33 mouse cellular contexts compared by ENCODE assay signal in genomic region chr15:74083141-74083540, GRCm38 (mm10).
DNase-seq lines count a peak whose midpoint lies in the region; ATAC-seq lines count a peak whose summit lies in the region.
"Had no signal": no experiment of that assay in that cellular context is flagged by ENCODE, and none has a peak within 500 bp of the region (broad histone marks: within the 10 kb centered on the region; RNA-seq: fewer than 3 reads in every experiment).

No protein-coding gene starts in this region.

- no peaks in the 10 kb centered on the region for H3K36me3 ChIP-seq in heart, embryonic 11.5 days (ENCODE audit: control insufficient read depth, insufficient read depth, low read length)
- no peaks in the 10 kb centered on the region for H3K36me3 ChIP-seq in forebrain, embryonic 15.5 days
- H3K36me3 ChIP-seq: embryonic facial prominence, embryonic 10.5 days; embryonic facial prominence, embryonic 13.5 days; forebrain, embryonic 12.5 days; G1E; heart, embryonic 10.5 days; heart, embryonic 15.5 days; hindbrain, embryonic 10.5 days; hindbrain, embryonic 13.5 days; intestine, embryonic 15.5 days; kidney, embryonic 15.5 days had no signal

- no peak overlapping the region for H3K4me2 ChIP-seq in heart, embryonic 11.5 days
- no peak overlapping the region for H3K4me2 ChIP-seq in forebrain, embryonic 15.5 days (replicated peaks)
- H3K4me2 ChIP-seq: embryonic facial prominence, embryonic 13.5 days; forebrain, embryonic 12.5 days; heart, embryonic 15.5 days; hindbrain, embryonic 13.5 days; intestine, embryonic 15.5 days; kidney, embryonic 15.5 days had no signal

- H3K4me1 ChIP-seq in heart, embryonic 11.5 days (ENCODE audit: control insufficient read depth, insufficient read depth, low read length): no peaks in the 10 kb centered on the region
- no peaks in the 10 kb centered on the region for H3K4me1 ChIP-seq in forebrain, embryonic 15.5 days
- H3K4me1 ChIP-seq: embryonic facial prominence, embryonic 10.5 days; embryonic facial prominence, embryonic 13.5 days; forebrain, embryonic 12.5 days; heart, embryonic 10.5 days; heart, embryonic 15.5 days; hindbrain, embryonic 10.5 days; hindbrain, embryonic 13.5 days; intestine, embryonic 15.5 days; kidney, embryonic 15.5 days had no signal

- H3K4me3 ChIP-seq in heart, embryonic 11.5 days (ENCODE audit: low read depth, low read length): no peak overlapping the region
- no peak overlapping the region for H3K4me3 ChIP-seq in forebrain, embryonic 15.5 days
- H3K4me3 ChIP-seq: embryonic facial prominence, embryonic 10.5 days; embryonic facial prominence, embryonic 13.5 days; erythroblast, embryonic 14.5 days; forebrain, embryonic 12.5 days; heart, embryonic 10.5 days; heart, embryonic 15.5 days; hindbrain, embryonic 10.5 days; hindbrain, embryonic 13.5 days; intestine, embryonic 15.5 days; kidney, embryonic 15.5 days had no signal

- DNase-seq in adrenal gland, postnatal 14 days: peak; percentile 20
- no peak for DNase-seq in adrenal gland, adult 8-10 months
- peak; percentile 40 for DNase-seq in heart, adult 8-10 months (ENCODE audit: low spot score)
- peak; percentile 11 for DNase-seq in Muller cell, postnatal 12 days (ENCODE audit: inconsistent ontology term)
- DNase-seq: B cell, adult 2 months; cerebellum, adult 11 months; cerebellum, adult 2 months; cerebellum, adult 9-11 months; cerebellum, postnatal 25 days; embryo, embryonic 11 days; gastrocnemius, postnatal 10 days; gastrocnemius, postnatal 36 days; heart, adult 11 months; heart, postnatal 10 days; heart, postnatal 36 days; kidney, adult 11 months; kidney, adult 8-10 months had no signal

- H3K27ac ChIP-seq in heart, embryonic 11.5 days (ENCODE audit: low read depth, low read length): no peak overlapping the region
- no peak overlapping the region for H3K27ac ChIP-seq in forebrain, embryonic 15.5 days (replicated peaks)
- H3K27ac ChIP-seq: embryonic facial prominence, embryonic 10.5 days; embryonic facial prominence, embryonic 13.5 days; forebrain, embryonic 12.5 days; heart, embryonic 10.5 days; heart, embryonic 15.5 days; hindbrain, embryonic 10.5 days; hindbrain, embryonic 13.5 days; intestine, embryonic 15.5 days; kidney, embryonic 15.5 days had no signal

- no peak for ATAC-seq in heart, embryonic 11.5 days (replicated peaks; ENCODE audit: insufficient number of reproducible peaks, low FRiP score, low TSS enrichment)
- no peak for ATAC-seq in forebrain, embryonic 15.5 days (replicated peaks)
- ATAC-seq: forebrain, embryonic 16.5 days; hindbrain, embryonic 16.5 days; intestine, embryonic 15.5 days had no signal

- WGBS in heart, embryonic 11.5 days (ENCODE audit: insufficient replicate concordance): 45% methylated on average over 2 of the region's 2 CpGs
- 63% methylated on average over 2 of the region's 2 CpGs for WGBS in forebrain, embryonic 15.5 days

- H3K9ac ChIP-seq in heart, embryonic 11.5 days (ENCODE audit: low read depth, low read length): no peak overlapping the region
- no peak overlapping the region for H3K9ac ChIP-seq in forebrain, embryonic 15.5 days (replicated peaks)
- H3K9ac ChIP-seq: embryonic facial prominence, embryonic 13.5 days; forebrain, embryonic 12.5 days; heart, embryonic 15.5 days; hindbrain, embryonic 13.5 days; intestine, embryonic 15.5 days; kidney, embryonic 15.5 days had no signal

- H3K27me3 ChIP-seq in heart, embryonic 11.5 days (ENCODE audit: control insufficient read depth, insufficient read depth, low read length): no peaks in the 10 kb centered on the region
- H3K27me3 ChIP-seq in forebrain, embryonic 15.5 days: no peaks in the 10 kb centered on the region
- H3K27me3 ChIP-seq: CH12.LX; embryonic facial prominence, embryonic 13.5 days; forebrain, embryonic 12.5 days; heart, embryonic 15.5 days; intestine, embryonic 15.5 days; kidney, embryonic 15.5 days had no signal

- no peaks in the 10 kb centered on the region for H3K9me3 ChIP-seq in heart, embryonic 11.5 days (replicated peaks; ENCODE audit: control insufficient read depth, low read length)
- no peaks in the 10 kb centered on the region for H3K9me3 ChIP-seq in forebrain, embryonic 15.5 days
- H3K9me3 ChIP-seq: embryonic facial prominence, embryonic 10.5 days; embryonic facial prominence, embryonic 13.5 days; forebrain, embryonic 12.5 days; heart, embryonic 10.5 days; heart, embryonic 15.5 days; hindbrain, embryonic 10.5 days; hindbrain, embryonic 13.5 days; intestine, embryonic 15.5 days; kidney, embryonic 15.5 days had no signal
